In genomic region chr11:117813867-117814266, GRCm38 (mm10) we compare ENCODE assay signal across 25 mouse cellular contexts. TPM values are rescaled to one million over a fixed set of nuclear protein-coding genes. Genes with fewer than 3 reads are reported as not detected.
DNase-seq lines count a peak whose midpoint lies in the region; ATAC-seq and TF ChIP-seq lines count a peak whose summit lies in the region.
"Had no signal": no experiment of that assay in that cellular context is flagged by ENCODE, and none has a peak within 500 bp of the region (broad histone marks: within the 10 kb centered on the region; RNA-seq: fewer than 3 reads in every experiment).

No protein-coding gene starts in this region.

- peaks cover 75% of the 10 kb centered on the region for H3K36me3 ChIP-seq in heart, embryonic 13.5 days
- peaks cover 3 to 8% of the 10 kb centered on the region in 2 experiments; a peak in 2 of 4 replicates for H3K36me3 ChIP-seq in MEL (ENCODE audit: control insufficient read depth in 1 of 2, insufficient read depth in 2 of 2, low read length in 2 of 2)
- peaks cover 63% of the 10 kb centered on the region for H3K36me3 ChIP-seq in liver, embryonic 16.5 days (ENCODE audit: control insufficient read depth, insufficient read depth)
- H3K36me3 ChIP-seq: neural tube, embryonic 13.5 days had no signal

- DNase-seq in heart, postnatal 10 days: no peak
- DNase-seq in lung, adult 18-20 months: peak; percentile 22 to 56
- no peak for DNase-seq in lung, postnatal 10 days
- DNase-seq in MEL (ENCODE audit: low read depth, low spot score): peak; percentile 30
- DNase-seq in frontal cortex, postnatal 10 days (ENCODE audit: low spot score in 2 of 2): no peak
- DNase-seq: B cell, adult 2 months; cerebellum, adult 18-20 months; cerebellum, postnatal 36 days; gastrocnemius, postnatal 36 days; kidney, postnatal 36 days; spleen, adult 18-20 months; thymus, adult 2 months had no signal

- ATAC-seq in heart, embryonic 13.5 days (ENCODE audit: extremely low read depth, insufficient number of reproducible peaks, low FRiP score, low TSS enrichment): no peak
- ATAC-seq in liver, embryonic 16.5 days (ENCODE audit: low read depth): no peak
- ATAC-seq: inflammation-experienced regulatory T-cells, adult 6 months had no signal

- H3K27ac ChIP-seq in heart, embryonic 13.5 days (replicated peaks): no peak overlapping the region
- no peak overlapping the region for H3K27ac ChIP-seq in MEL (ENCODE audit: control insufficient read depth, low read depth, low read length)
- H3K27ac ChIP-seq in liver, embryonic 16.5 days (ENCODE audit: low read length): peak overlapping the region; percentile 62
- H3K27ac ChIP-seq: forebrain, embryonic 12.5 days; hindbrain, embryonic 13.5 days; limb, embryonic 15.5 days; midbrain, embryonic 12.5 days; neural tube, embryonic 13.5 days had no signal

- no peak for TF ChIP-seq POLR2A in MEL (IDR thresholded peaks at IDR 0.05; ENCODE audit: control insufficient read depth in 1 of 2, insufficient read depth in 1 of 2, low read depth in 1 of 2, low read length in 2 of 2, poor library complexity in 1 of 2)

- 58% methylated on average over 5 of the region's 5 CpGs for WGBS in heart, embryonic 13.5 days
- 53% methylated on average over 5 of the region's 5 CpGs for WGBS in liver, embryonic 16.5 days (ENCODE audit: insufficient replicate concordance)

- peaks cover 36% of the 10 kb centered on the region for H3K79me2 ChIP-seq in MEL (ENCODE audit: control insufficient read depth, insufficient read depth, low read length, poor library complexity)

- H3K9me3 ChIP-seq in heart, embryonic 13.5 days: no peaks in the 10 kb centered on the region
- H3K9me3 ChIP-seq in MEL (replicated peaks; ENCODE audit: insufficient read depth, low read length): no peaks in the 10 kb centered on the region
- no peaks in the 10 kb centered on the region for H3K9me3 ChIP-seq in liver, embryonic 16.5 days (replicated peaks; ENCODE audit: control insufficient read depth, low read length)
- H3K9me3 ChIP-seq: forebrain, embryonic 12.5 days; heart, embryonic 12.5 days; hindbrain, embryonic 13.5 days; limb, embryonic 15.5 days; midbrain, embryonic 12.5 days; neural tube, embryonic 13.5 days had no signal

- H3K27me3 ChIP-seq in heart, embryonic 13.5 days (replicated peaks): no peaks in the 10 kb centered on the region
- no peaks in the 10 kb centered on the region for H3K27me3 ChIP-seq in MEL (ENCODE audit: control insufficient read depth in 1 of 2, insufficient read depth in 2 of 2, low read length in 2 of 2)
- no peaks in the 10 kb centered on the region for H3K27me3 ChIP-seq in liver, embryonic 16.5 days (ENCODE audit: control insufficient read depth, insufficient read depth, low read depth, low read length)
- H3K27me3 ChIP-seq: heart, embryonic 12.5 days; limb, embryonic 15.5 days had no signal

- H3K4me1 ChIP-seq in heart, embryonic 13.5 days: peaks cover 45% of the 10 kb centered on the region
- peaks cover 4 to 11% of the 10 kb centered on the region in 2 experiments for H3K4me1 ChIP-seq in MEL (ENCODE audit: control insufficient read depth in 1 of 2, insufficient read depth in 2 of 2, low read length in 2 of 2)
- peaks cover 39% of the 10 kb centered on the region for H3K4me1 ChIP-seq in liver, embryonic 16.5 days (ENCODE audit: control insufficient read depth, low read depth, low read length)

- H3K9ac ChIP-seq in heart, embryonic 13.5 days: 0 out of 2 replicates have a peak overlapping the region, but pooled peaks have one; percentile 10
- H3K9ac ChIP-seq in MEL (ENCODE audit: control insufficient read depth, low read depth, low read length, poor library complexity, severe bottlenecking): no peak overlapping the region
- 0 out of 2 replicates have a peak overlapping the region, but pooled peaks have one; percentile 27 for H3K9ac ChIP-seq in liver, embryonic 16.5 days (ENCODE audit: low read depth, low read length)
- H3K9ac ChIP-seq: forebrain, embryonic 12.5 days; heart, embryonic 12.5 days; hindbrain, embryonic 13.5 days; limb, embryonic 15.5 days; midbrain, embryonic 12.5 days; neural tube, embryonic 13.5 days had no signal

- intact Hi-C loops in heart, postnatal 10 days (cut with DNase I): no loop called here

- no peak overlapping the region for H3K4me2 ChIP-seq in heart, embryonic 13.5 days
- H3K4me2 ChIP-seq in liver, embryonic 16.5 days (ENCODE audit: low read depth, low read length): no peak overlapping the region
- H3K4me2 ChIP-seq: forebrain, embryonic 12.5 days; heart, embryonic 12.5 days; hindbrain, embryonic 13.5 days; limb, embryonic 15.5 days; midbrain, embryonic 12.5 days; neural tube, embryonic 13.5 days had no signal

- no peak overlapping the region for H3K4me3 ChIP-seq in heart, embryonic 13.5 days
- no peak overlapping the region for H3K4me3 ChIP-seq in MEL (ENCODE audit: control insufficient read depth in 1 of 2, insufficient read depth in 1 of 2, low read depth in 2 of 2, low read length in 2 of 2)
- H3K4me3 ChIP-seq in liver, embryonic 16.5 days (ENCODE audit: low read depth, low read length): no peak overlapping the region
- H3K4me3 ChIP-seq: forebrain, embryonic 12.5 days; heart, embryonic 12.5 days; hindbrain, embryonic 13.5 days; limb, embryonic 15.5 days; midbrain, embryonic 12.5 days; neural tube, embryonic 13.5 days had no signal

- no peak for TF ChIP-seq EP300 in MEL (IDR thresholded peaks at IDR 0.05; ENCODE audit: low read depth in 1 of 2, low read length in 2 of 2)

- TF ChIP-seq RAD21 in MEL (IDR thresholded peaks at IDR 0.05; ENCODE audit: low read depth, low read length): no peak

- no peak for TF ChIP-seq CTCF in MEL (IDR thresholded peaks at IDR 0.05 in 2 of 3, conservative IDR thresholded peaks at IDR 0.05 in 1 of 3; ENCODE audit: control insufficient read depth in 1 of 3, insufficient read depth in 1 of 3, low read depth in 2 of 3, low read length in 3 of 3, poor library complexity in 1 of 3, severe bottlenecking in 1 of 3)

TF ChIP-seq in MEL, 35 proteins besides CTCF, POLR2A, EP300 and RAD21 (continues in another document):
- TF ChIP-seq MYC (IDR thresholded peaks at IDR 0.05; ENCODE audit: low read depth, low read length) (no peak), KAT2A (conservative IDR thresholded peaks at IDR 0.05; ENCODE audit: low read depth, low read length) (no peak), TBP (IDR thresholded peaks at IDR 0.05; ENCODE audit: low read depth, low read length) (no peak), GABPA (IDR thresholded peaks at IDR 0.05; ENCODE audit: low read depth, low read length) (no peak), MAZ (IDR thresholded peaks at IDR 0.05; ENCODE audit: low read depth, low read length) (no peak), MEF2A (IDR thresholded peaks at IDR 0.05; ENCODE audit: extremely low read depth, insufficient replicate concordance, low read depth, low read length, poor library complexity, severe bottlenecking) (no peak), ZC3H11A (IDR thresholded peaks at IDR 0.05; ENCODE audit: low read depth, low read length) (no peak), MXI1 (IDR thresholded peaks at IDR 0.05; ENCODE audit: low read depth, low read length) (no peak), NELFE (IDR thresholded peaks at IDR 0.05; ENCODE audit: low read depth, low read length) (no peak), RCOR1 (IDR thresholded peaks at IDR 0.05; ENCODE audit: low read depth, low read length) (no peak), CHD1 (IDR thresholded peaks at IDR 0.05; ENCODE audit: low read depth, low read length) (no peak), POLR2AphosphoS2 (IDR thresholded peaks at IDR 0.05; ENCODE audit: low read length) (no peak; the same call in 1 of the 2 replicates), BHLHE40 (IDR thresholded peaks at IDR 0.05; ENCODE audit: borderline replicate concordance, low read depth, low read length) (no peak), SMC3 (IDR thresholded peaks at IDR 0.05; ENCODE audit: low read depth, low read length) (no peak)

RNA-seq across cellular contexts. Expression of gene Gm20708, which starts 4.4 kb away (rescaled TPM):
- 0.78 and 1.3 TPM in 2 replicates for polyA plus RNA-seq in heart, embryonic 13.5 days (2015; fragmentation: Nextera tagmentation; extraction: Ambion mirVana)
- total RNA-seq in heart, postnatal 10 days (2021): 1 to 10 TPM; 1.5 to 2.5 TPM
- 0.46 and 0.85 TPM in 2 replicates for total RNA-seq in MEL (2012; rRNA removed)
- polyA plus RNA-seq in MEL (2012; ENCODE audit: insufficient read depth in 1 of 2, insufficient read length in 2 of 2, low read depth in 1 of 2, low replicate concordance in 2 of 2, missing spikeins in 1 of 2): under 1 TPM in 1 of 2 experiments, not detected in 1; 0.70 TPM
- polyA plus RNA-seq in liver, embryonic 16.5 days (2015; fragmentation: Nextera tagmentation; extraction: Ambion mirVana): 0.38 and 0.64 TPM in 2 replicates
- polyA plus RNA-seq: thymus, adult 2 months had no signal

RNA-seq across cellular contexts. Expression of gene Syngr2, which starts 4.4 kb away (rescaled TPM):
- 74.8 and 75.6 TPM in 2 replicates for polyA plus RNA-seq in heart, embryonic 13.5 days (2015; fragmentation: Nextera tagmentation; extraction: Ambion mirVana)
- total RNA-seq in heart, postnatal 10 days (2021): 100 to 1,000 TPM; 100 to 105 TPM
- 160 and 189 TPM in 2 replicates for total RNA-seq in MEL (2012; rRNA removed)
- polyA plus RNA-seq in MEL (2012; ENCODE audit: insufficient read depth in 1 of 2, insufficient read length in 2 of 2, low read depth in 1 of 2, low replicate concordance in 2 of 2, missing spikeins in 1 of 2): 100 to 1,000 TPM in 1 of 2 experiments, not detected in 1; 384 TPM
- 48.6 and 55.5 TPM in 2 replicates for polyA plus RNA-seq in liver, embryonic 16.5 days (2015; fragmentation: Nextera tagmentation; extraction: Ambion mirVana)

RNA-seq across cellular contexts. Expression of gene Afmid, which starts 11.9 kb away (rescaled TPM):
- polyA plus RNA-seq in heart, embryonic 13.5 days (2015; fragmentation: Nextera tagmentation; extraction: Ambion mirVana): 12.6 and 12.7 TPM in 2 replicates
- 1 to 10 TPM; 7.4 to 10.0 TPM for total RNA-seq in heart, postnatal 10 days (2021)
- 3.3 and 3.5 TPM in 2 replicates for total RNA-seq in MEL (2012; rRNA removed)
- 1 to 10 TPM in 1 of 2 experiments, not detected in 1; 3.8 TPM for polyA plus RNA-seq in MEL (2012; ENCODE audit: insufficient read depth in 1 of 2, insufficient read length in 2 of 2, low read depth in 1 of 2, low replicate concordance in 2 of 2, missing spikeins in 1 of 2)
- 14.6 and 15.4 TPM in 2 replicates for polyA plus RNA-seq in liver, embryonic 16.5 days (2015; fragmentation: Nextera tagmentation; extraction: Ambion mirVana)

RNA-seq across cellular contexts. Expression of gene Tk1, which starts 12.0 kb away (rescaled TPM):
- polyA plus RNA-seq in heart, embryonic 13.5 days (2015; fragmentation: Nextera tagmentation; extraction: Ambion mirVana): 97.6 and 109 TPM in 2 replicates
- 10 to 100 TPM; 22.9 to 27.9 TPM for total RNA-seq in heart, postnatal 10 days (2021)
- 171 and 172 TPM in 2 replicates for total RNA-seq in MEL (2012; rRNA removed)
- 100 to 1,000 TPM in 1 of 2 experiments, not detected in 1; 188 TPM for polyA plus RNA-seq in MEL (2012; ENCODE audit: insufficient read depth in 1 of 2, insufficient read length in 2 of 2, low read depth in 1 of 2, low replicate concordance in 2 of 2, missing spikeins in 1 of 2)
- 120 and 127 TPM in 2 replicates for polyA plus RNA-seq in liver, embryonic 16.5 days (2015; fragmentation: Nextera tagmentation; extraction: Ambion mirVana)

RNA-seq across cellular contexts. Expression of gene 6030468B19Rik, which starts 16.4 kb away (rescaled TPM):
- 1.3 and 2.3 TPM in 2 replicates for polyA plus RNA-seq in heart, embryonic 13.5 days (2015; fragmentation: Nextera tagmentation; extraction: Ambion mirVana)
- not detected for total RNA-seq in heart, postnatal 10 days (2021)
- 1.1 and 2.7 TPM in 2 replicates for total RNA-seq in MEL (2012; rRNA removed)
- polyA plus RNA-seq in MEL (2012; ENCODE audit: insufficient read depth in 1 of 2, insufficient read length in 2 of 2, low read depth in 1 of 2, low replicate concordance in 2 of 2, missing spikeins in 1 of 2): 1 to 10 TPM in 1 of 2 experiments, not detected in 1; 5.1 TPM
- polyA plus RNA-seq in liver, embryonic 16.5 days (2015; fragmentation: Nextera tagmentation; extraction: Ambion mirVana): 74.2 and 77.0 TPM in 2 replicates
- total RNA-seq: adrenal gland, adult 18-20 months; gastrocnemius, postnatal 36 days; left cerebral cortex, adult 18-20 months; left cerebral cortex, postnatal 36 days had no signal
- polyA plus RNA-seq: forebrain, embryonic 12.5 days; hindbrain, embryonic 13.5 days; kidney, embryonic 14.5 days had no signal

Comparison
In these comparisons a context has a peak if more than half of its experiments do, and no peak if none do; other contexts are left out.
1. DNase-seq: peak in lung, adult 18-20 months (2 of 2) and MEL (single experiment); none in heart, postnatal 10 days (0 of 2), lung, postnatal 10 days (single experiment) and frontal cortex, postnatal 10 days (0 of 2).